Mouse (Mus musculus): ENCODE measurements at regions not wholly inside any gene's neighbourhood (a gene's known extent, or its start where the extent isn't known, plus 50 kb on each side); places are given as distances from the start of the nearest gene placed in this dataset.

DNA sequence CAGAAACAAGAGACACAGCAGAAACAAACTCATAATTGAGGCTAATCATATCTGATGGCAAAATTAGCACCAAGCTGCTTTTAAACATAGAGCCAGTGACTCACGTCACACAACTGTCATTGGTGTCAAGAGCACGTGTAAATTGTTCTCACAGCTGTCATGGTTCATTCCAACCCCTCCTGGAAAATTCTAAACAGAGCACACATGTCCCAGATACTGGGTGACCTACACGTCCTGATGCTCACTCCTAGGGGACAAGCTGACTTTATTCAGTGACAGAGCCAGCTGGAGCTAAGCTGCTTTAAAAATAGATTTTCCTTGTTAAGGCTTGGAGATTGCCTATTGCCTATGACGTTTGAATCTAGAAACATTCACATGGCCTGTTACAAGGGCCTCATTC lies 304.1 kb downstream of the 1500009L16Rik start:
- no peak for DNase-seq (ENCODE audit: low spot score in 2 of 2)

DNA sequence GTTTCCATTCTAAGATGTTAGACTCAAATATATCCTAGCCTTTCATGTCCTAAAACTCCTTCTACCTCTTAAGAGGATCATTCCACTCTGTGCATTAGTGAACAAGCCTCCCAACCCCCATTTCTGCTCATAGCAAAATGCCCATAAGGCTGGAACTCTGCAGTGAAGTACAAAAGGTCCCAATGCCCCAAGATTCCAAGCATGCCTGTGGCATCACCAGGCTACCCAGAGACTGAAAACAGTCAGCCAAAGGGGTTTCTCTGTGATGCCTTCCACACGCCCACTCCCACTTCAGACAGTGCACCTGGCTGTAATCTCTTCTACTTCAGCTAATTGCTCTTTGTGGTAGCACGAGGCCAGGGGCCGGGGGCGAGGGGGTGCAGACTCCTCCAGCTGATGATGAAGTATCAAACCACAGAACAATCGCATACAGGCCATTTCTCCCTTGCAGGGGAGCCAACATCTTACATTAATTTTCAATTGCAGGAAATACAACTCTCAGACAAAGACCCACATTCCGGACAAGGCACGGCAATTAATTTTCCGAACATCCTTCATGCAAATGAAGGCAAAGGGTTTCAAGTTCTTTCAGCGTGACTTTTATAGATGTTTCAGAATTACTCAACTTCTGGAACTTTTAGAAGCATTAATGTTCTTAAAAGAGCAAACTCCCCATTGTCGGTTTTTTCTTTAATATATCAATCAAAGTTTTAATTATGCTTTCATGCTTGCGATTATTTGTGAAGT lies 313.6 kb downstream of the 1500009L16Rik start:
- DNase-seq (ENCODE audit: low spot score in 2 of 2): no peak

DNA sequence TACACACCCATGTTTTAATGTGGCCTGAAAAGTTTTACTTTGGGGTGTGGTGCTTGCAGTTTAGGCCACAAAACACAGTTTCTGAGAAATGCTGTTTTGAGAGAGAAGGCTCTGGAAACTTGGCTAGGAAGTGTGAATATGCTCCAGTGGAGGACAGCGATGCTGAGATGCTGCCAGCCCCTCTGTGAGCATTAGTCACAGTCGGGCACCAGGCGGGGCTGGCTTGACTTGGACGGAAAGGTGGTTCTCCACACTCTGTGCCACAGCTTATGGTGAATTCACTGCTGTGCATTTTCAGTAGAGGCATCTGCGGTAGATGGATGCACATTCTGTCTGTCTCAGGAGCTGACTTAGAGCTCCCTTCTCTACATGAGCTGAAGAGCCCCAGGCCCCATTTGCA lies 326.0 kb downstream of the 1500009L16Rik start:
- no peak for DNase-seq (ENCODE audit: low spot score in 2 of 2)

DNA sequence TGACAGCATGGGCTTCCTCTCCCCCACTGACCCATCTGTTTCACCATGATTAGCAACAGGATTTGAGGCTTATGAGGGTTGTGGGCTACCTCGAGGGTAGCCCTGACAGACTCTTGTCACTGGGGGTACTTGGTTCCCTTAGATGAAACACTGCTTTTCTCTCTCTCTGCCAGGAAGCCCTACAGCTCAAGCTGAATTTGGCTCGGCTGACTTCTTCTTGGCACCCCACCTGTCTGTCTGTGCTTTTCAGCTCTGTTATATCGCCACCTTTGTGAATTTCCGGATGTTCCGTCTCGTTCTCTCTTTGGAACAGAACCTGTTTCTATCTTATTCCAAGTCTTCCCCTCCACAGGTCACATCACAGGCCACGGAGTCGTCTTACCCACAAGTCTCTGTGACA lies 330.0 kb downstream of the 1500009L16Rik start:
- DNase-seq (ENCODE audit: low spot score in 2 of 2): no peak

DNA sequence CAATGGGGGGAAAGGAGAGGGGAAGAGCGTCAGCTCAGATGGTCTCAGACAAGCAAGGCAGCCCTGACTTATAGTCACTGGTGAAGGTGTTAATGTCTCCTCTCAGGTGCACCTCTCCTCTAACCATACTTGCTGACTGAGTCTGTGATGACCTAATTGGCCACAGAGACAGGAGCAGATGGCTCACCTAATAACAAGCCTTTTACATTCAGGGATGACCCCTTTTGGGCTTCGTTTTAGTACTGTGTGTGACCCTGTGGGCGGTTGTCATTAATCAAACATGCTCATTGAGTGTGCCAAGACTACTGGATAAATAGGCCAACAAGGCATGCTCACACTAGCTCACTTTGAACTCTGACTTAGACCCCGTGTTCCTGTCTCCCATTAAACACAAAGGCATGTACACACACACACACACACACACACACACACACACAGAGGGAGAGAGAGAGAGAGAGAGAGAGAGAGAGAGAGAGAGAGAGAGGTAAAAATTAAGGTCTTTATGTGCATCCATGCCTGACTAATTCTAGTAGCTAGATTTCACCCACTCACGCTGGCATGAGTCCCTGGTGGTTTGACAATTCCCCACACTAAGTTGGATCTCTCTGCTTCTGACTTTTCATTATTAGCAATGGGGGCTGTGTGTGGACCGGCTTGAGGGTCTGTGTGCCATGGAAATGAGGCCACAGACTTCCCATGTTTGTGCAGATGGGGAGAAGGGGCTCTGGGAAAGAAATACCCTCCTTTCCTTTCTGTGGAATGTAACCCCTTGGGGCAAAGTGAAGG lies 332.1 kb downstream of the 1500009L16Rik start:
- no peak for DNase-seq (ENCODE audit: low spot score in 2 of 2)

DNA sequence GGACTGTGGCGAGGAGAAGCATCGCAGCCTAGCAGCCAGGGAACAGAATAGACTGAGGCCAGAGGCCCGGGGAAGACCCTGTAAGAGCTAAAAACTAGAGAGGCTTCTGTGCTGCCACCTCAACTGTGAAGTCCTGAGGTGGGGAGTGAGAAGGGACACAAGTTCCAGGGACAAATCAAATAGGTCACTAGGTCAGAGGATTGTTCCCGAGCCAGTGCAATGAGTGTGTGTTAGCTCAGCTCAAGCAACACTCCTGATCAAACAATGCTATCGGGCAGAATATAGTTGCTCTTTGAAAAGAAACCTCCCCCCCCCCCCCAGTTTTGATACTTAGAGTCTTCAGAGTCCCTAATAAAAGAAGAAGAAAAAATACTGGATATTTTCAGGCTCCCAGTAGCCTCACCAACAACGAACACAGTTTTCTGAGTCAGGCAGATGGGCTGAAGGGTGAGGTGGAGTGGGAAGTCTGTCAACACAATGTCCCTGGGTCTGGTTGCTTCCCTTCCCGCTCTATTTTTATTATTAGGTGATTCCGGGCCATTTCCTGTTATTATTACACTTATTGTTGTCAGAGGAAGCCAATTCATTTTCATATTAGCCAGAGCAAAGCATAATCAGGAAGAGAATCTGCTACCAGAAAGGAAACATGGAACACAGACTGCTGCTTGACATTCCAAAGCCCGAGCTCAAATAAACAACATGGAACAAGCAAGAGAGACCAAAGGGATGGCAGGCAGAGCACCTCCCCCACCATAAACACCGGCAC lies 332.9 kb downstream of the 1500009L16Rik start:
- DNase-seq (ENCODE audit: low spot score in 2 of 2): no peak

DNA sequence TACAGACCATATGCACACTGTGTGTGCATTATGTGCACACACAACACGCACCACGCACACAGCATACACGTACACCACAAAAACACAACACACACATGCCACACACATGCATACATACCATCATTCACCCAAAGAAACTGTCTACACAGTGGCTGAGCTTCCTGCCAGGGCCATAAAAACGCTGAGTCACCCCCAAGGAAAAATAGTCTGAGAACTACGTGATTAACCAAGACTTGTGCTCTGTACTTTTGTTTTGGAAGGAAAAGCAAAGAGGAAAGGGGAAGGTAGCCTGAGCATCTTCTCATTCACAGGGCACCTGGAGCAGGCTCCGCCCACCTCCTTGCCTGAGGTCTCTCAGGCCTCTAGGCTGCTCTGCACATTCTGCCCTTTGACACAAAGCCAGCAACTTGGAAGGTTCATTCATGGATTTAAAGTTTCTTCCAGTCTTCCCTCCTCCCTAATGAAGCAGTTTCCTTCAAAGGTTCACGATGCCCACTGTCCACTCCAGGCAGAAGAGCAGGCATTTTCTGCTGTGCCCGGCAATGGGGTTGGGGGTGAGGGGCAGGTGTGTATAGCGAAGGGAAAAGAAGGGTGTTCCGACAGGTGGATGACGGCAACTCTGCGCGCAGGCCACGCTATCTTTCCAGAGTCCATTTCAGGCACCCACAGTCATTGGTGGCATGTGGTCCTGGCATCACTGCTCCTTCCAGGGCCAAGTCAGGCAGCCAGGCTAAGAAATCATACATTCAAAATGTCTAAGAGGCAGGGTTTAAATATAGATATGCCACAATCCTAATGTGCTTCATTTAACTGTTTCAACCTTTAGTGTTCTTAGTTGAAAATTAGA lies 333.9 kb downstream of the 1500009L16Rik start:
- DNase-seq (ENCODE audit: low spot score in 2 of 2): no peak

DNA sequence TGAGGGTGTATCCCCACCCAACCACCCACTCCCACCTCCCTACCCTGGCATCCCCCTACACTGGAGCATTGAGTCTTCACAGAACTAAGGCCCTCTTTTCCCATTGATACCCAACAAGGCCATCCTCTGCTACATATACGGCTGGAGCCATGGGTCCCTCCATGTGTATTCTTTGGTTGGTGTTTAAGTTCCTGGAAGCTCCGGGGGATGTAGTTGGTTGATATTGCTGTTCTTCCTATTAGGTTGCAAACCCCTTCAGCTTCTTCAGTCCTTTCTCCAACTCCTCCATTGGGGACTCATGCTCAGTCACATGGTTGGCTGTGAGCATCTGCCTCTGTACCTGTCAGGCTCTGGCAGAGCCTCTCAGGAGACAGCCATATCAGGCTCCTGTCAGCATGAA lies 335.6 kb downstream of the 1500009L16Rik start:
- DNase-seq (ENCODE audit: low spot score in 2 of 2): no peak

DNA sequence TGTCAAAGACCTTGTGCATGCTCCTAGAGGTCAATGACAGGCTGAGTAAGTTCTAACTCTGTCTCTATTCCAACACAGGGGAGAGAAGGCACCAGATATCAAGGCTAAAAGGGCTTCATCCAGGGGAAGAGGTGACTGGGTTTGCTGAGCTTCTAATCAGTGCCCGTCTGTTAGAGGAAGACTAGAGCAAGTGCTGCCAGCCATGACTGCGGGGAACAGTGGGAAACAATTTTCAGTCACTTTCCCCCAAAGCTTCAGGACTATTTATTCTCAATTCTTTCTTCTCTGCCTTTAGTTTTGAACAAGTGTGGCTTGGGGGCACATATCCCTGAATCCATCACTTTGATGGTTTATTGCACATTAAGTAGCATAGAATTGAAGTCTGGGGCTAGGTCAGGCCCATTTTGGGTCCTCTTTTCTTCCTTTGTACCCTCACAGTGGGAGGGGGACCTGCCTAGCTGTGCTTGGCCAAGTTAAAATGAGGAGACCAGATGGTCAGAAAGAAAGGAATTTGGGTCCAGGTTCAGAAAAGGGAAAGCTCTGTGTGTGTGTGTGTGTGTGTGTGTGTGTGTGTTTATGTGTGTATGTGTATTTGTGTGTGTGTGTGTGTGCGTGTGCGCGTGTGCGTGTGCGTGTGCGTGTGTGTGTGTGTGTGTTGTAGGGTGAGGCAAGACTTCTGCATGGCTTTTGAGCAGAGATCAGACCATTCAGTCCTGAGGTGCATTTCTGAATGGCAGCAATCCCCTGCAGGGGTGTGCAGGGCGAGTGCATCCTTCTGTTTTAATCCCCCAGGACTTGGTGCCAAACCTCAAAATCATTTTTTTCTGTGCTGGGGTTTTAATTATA lies 337.2 kb downstream of the 1500009L16Rik start:
- DNase-seq (ENCODE audit: low spot score in 2 of 2): no peak

DNA sequence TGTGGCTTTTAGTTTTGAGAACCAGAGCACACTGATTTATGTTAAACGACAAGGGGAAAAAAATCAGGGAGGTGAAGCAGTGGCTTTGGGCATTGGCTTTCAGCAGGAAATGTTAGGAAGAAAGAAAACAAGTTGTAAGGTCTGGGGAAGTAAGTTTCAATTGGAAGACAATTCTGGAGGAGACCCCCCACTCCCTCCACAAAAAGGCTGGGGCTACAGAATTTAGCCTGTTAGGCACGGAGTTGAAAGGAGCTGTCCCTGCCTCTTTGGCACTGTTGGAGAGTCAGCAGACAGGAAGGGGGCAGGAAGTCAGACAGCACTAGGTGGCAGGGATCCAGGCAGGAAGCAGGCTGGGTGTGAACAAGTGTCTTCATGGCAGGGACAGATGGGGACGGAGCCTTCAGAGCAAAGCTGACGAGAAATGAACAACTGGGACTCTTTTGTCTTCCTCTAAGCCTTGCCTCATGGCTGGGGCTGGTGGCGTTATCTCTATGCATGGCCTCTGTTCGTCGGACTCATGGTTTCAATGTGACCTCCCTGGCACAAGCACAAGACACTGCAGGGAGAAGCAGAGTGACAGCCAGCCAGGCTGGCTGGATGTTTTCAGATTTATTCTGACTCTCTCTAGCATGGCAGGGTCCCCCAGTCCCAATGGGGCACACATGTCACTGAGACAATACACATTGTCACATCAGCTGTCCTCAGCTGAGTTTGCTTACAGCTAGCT lies 338.0 kb downstream of the 1500009L16Rik start:
- DNase-seq (ENCODE audit: low spot score in 2 of 2): no peak

DNA sequence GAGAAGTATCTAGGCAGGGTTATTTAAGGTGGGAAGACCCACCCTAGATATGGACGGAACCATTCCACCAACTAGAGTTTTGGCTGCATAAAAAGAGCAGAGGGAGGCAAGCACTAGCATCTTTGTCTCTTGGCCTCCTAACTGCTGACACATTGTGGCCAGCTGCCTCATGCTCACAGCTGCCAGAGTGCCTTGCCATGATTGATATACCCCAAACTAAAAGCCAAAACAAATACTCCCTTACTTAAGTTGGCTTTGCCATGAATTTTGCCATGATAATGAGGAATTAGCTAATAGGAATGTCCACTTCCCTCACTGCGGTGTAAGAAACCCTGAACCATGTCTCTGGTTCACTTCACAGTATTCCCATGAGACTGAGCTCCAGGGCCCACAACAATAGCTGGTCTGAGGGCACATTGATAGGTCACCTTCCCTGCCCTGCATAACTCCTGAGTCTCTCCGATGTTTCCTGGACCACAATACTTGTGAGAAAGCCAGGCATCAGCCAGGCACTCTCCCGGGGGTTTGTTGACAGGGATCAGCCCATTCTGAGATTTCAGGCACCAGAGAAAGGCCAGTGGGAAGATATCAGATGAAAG lies 344.5 kb downstream of the 1500009L16Rik start:
- no peak for DNase-seq (ENCODE audit: low spot score in 2 of 2)

DNA sequence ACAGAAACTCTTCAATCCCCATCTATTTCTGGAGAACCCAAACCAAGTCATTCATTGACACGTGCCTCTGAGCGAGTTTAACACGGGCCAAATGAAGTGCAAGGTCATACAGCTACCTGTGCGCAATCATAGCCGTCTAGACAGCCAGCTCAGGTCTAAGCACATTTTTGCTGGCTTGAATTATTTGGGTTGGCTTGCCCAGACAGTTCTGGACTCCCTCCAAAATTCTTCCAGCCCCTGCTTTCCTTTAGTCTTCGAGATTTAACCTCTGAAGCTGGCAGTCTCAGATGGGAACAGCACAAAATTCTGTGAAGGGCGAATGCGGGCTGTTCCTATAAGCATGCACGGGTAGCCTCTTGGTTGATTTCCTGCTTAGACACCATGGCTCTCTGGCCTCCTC lies 347.1 kb downstream of the 1500009L16Rik start:
- DNase-seq (ENCODE audit: low spot score in 2 of 2): no peak

DNA sequence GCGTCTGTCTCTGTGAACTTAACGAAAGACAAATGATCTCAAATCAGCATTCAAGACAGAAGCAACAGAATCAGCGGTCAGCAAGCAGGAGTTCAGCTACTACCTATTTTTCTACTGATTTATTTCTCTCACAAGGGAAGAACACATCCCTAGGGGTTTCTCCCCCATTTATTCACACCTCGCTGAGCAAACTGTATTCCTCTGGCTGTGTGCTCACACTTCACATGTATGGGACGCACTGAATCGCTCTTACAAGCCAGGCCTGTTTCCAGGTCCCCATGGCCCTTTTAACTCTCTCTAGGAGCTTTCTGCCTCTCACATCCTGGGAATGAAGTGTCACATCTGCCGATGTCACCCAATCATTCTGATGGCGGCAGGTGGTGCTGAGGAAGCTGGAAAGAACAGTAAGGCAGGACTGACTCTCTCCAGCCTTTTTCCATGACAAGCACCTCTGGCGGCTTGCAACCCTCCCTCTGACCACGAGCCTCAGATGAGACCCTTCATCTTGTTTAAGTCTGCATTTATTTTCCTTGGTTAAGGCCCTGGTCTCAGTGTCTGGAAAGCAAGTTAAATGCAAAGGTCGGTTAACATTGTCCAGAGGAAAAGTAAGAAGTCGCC lies 350.3 kb downstream of the 1500009L16Rik start:
- no peak for DNase-seq (ENCODE audit: low spot score in 2 of 2)

DNA sequence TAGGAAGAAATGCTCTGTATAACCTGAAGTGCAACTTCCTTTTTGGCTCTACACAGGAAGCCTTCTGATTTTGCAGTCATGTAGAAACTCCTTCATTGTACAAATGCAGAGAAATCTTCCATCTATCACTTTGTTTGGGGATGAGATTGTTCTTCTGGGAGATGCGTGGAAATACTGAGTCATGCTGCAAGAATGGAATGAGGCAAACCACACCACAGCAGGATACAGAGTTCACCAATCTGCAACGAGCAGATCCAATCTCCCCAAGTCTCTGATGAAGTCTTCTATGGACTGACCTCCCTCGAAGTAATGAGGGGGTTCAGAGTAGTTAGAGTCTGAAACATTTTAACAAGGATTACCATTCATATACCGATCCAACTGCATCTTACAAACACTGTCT lies 352.9 kb downstream of the 1500009L16Rik start:
- no peak for DNase-seq (ENCODE audit: low spot score in 2 of 2)

DNA sequence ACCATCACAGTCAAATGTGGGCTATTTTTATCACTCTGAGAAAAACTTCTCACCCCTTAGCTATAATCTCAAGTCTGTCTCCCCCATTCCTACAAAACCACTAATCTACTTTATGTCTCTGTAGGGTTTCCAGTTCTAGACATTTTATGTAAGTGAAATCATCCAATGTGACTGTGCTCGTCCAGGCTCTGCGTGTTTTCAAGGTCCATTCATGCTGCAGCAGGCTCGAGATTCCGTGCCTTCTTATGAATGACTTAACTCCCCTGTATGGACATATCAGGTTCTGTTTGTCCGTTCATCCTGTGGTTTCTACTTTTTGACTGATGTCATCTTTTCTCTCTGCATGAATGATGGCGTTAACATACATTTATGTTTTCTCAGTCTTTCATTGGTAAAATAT lies 357.6 kb downstream of the 1500009L16Rik start:
- no peak for DNase-seq (ENCODE audit: low spot score in 2 of 2)

DNA sequence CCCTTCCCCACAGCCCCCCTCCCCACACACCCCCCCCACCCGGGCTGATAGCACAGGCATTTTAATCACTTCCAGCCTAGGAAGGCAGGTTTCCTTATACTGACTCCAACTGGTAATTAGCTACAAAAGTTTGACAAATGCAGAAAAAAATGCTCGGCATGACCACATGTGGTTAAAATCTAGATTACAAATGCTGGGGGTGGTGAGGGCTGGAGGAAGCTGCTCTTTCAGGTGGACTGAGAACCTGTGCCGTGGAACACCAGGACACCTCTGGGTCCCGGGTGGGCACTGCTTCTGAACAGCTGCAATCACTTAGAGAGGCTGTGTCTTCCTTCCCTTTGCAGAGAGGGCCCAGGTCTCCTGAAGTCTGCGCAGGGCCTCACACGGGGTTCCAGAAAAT lies 358.7 kb downstream of the Nuak1 start:
- DNase-seq (ENCODE audit: low spot score in 2 of 2): no peak

DNA sequence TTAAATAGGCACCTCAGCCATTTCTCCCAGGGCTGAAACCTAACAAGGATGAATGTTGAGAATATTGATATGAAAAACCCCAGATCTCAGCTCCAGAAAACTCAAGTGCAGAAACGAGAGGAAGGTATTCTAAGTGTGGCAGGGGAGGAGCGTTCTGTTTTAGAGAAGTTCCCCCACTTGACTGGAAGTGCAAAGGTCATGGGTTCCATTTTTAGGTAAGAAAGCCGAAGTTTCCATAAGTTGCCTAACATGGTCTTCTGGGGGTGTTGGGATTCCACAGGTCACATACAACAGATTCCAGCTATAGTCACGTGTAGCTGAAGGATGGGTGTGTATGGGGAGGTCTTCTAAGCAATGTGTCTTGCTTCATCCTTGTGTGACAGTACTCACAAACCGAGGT lies 352.9 kb downstream of the Nuak1 start:
- DNase-seq (ENCODE audit: low spot score in 2 of 2): no peak

DNA sequence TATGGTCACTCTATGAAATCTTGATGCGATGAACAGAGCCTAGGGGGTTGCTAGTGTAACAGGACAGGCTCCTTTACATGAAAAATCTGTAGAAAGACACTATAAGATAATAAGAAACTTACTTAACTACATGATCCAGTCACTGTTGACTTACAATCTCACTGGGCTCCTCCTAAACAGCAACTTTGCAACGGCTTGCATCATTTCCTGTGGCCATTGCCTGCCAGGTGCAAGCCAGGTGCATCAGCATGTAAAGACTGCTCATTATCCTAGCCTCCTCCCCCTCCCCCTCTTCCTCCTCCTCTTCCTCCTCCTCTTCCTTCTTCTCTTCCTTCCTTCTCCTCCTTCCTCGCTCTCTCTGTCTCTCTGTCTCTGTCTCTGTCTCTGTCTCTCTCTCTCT lies 352.5 kb downstream of the Nuak1 start:
- DNase-seq (ENCODE audit: low spot score in 2 of 2): no peak
